Mouse (Mus musculus) intestine, embryonic 14.5 days (tissue): ENCODE data around the gene Rpusd3. TPM values are rescaled to one million over a fixed set of nuclear protein-coding genes. Genes with fewer than 3 reads are reported as not detected.

Experiments used
- ATAC-seq: fragments of 200-750 bp; cut with Nextera tagmentation; replicated peaks from 2 replicates; pipeline ENCODE4 v1.8.0; 2017; ENCODE audit warnings: low read depth, moderate number of reproducible peaks, moderate TSS enrichment, moderate library complexity; ENCODE audit not compliant: low FRiP score, low TSS enrichment
- DNase-seq: peaks from one replicate; pipeline ENCODE4 v3.0.0-alpha.2; 2018; ENCODE audit warnings: low spot score
- H3K27ac ChIP-seq: fragments of 300-500 bp; sonication (generic); 2 replicates; pipeline ENCODE4 v1.5.1; 2014; ENCODE audit warnings: low read depth, mild to moderate bottlenecking, control low read depth
- H3K27me3 ChIP-seq: fragments of 300-500 bp; sonication (generic); replicated peaks from 2 replicates; pipeline ENCODE4 v1.6.1; 2014; ENCODE audit warnings: low read length, control low read depth; ENCODE audit not compliant: control insufficient read depth, insufficient read depth
- H3K36me3 ChIP-seq: fragments of 300-500 bp; sonication (generic); 2 replicates; pipeline ENCODE4 v1.6.1; 2014; ENCODE audit warnings: low read length, control low read depth; ENCODE audit not compliant: control insufficient read depth, insufficient read depth
- H3K4me1 ChIP-seq: fragments of 300-500 bp; sonication (generic); replicated peaks from 2 replicates; pipeline ENCODE4 v1.6.1; 2014; ENCODE audit warnings: low read length, control low read depth, mixed read lengths; ENCODE audit not compliant: control insufficient read depth, insufficient read depth
- H3K4me2 ChIP-seq: fragments of 300-500 bp; sonication (generic); 2 replicates; pipeline ENCODE4 v1.6.1; 2014; ENCODE audit warnings: low read length
- H3K4me3 ChIP-seq: fragments of 300-500 bp; sonication (generic); 2 replicates; pipeline ENCODE4 v1.5.1; 2014; ENCODE audit warnings: low read depth, low read length, control low read depth, mixed read lengths
- H3K9ac ChIP-seq: fragments of 300-500 bp; sonication (generic); 2 replicates; pipeline ENCODE4 v1.6.1; 2014; ENCODE audit warnings: mild to moderate bottlenecking, low read length
- H3K9me3 ChIP-seq: fragments of 300-500 bp; sonication (generic); 2 replicates; pipeline ENCODE4 v1.6.1; 2016; ENCODE audit warnings: low read length, control low read depth; ENCODE audit not compliant: control insufficient read depth
- WGBS: fragments of 180-500 bp; shearing (Covaris S2); extraction: QIAGEN DNeasy Blood & Tissue Kit; methylation state at CpG from one replicate; pipeline ENCODE4 v1.1.7; 2014; 5-methylcytosine and 5-hydroxymethylcytosine counted together
- polyA plus RNA-seq: library from polyadenylated mRNA; unstranded; fragments of >200 nt; fragmentation: Nextera tagmentation; extraction: Ambion mirVana; gene quantifications from 2 replicates; pipeline ENCODE4 v1.2.1, GENCODE M21; 2014

Rpusd3 gene
- polyA plus RNA-seq, 1 experiment from 2014 or later = 27.4 TPM

- DNase-seq (no peak), ATAC-seq (no peak)
- Histone ChIP-seq H3K9me3 (peaks cover 3% of the 10 kb centered on the region; the same call in 1 of the 2 replicates), H3K4me2 (no peak overlapping the region), H3K9ac (no peak overlapping the region), H3K4me1 (no peaks in the 10 kb centered on the region), H3K27me3 (no peaks in the 10 kb centered on the region), H3K4me3 (no peak overlapping the region), H3K36me3 (no peaks in the 10 kb centered on the region), H3K27ac (no peak overlapping the region)
- WGBS = 74% methylated on average over 7 of the region's 7 CpGs
Observed at GRCm38 (mm10) chr6:113424187-113424586, 5.0 kb upstream of the Rpusd3 start.

- Histone ChIP-seq H3K4me1 (no peaks in the 10 kb centered on the region), H3K4me3 (no peak overlapping the region), H3K36me3 (no peaks in the 10 kb centered on the region), H3K9me3 (peaks cover 3% of the 10 kb centered on the region; the same call in 1 of the 2 replicates), H3K27ac (no peak overlapping the region), H3K9ac (no peak overlapping the region), H3K27me3 (no peaks in the 10 kb centered on the region), H3K4me2 (no peak overlapping the region)
- ATAC-seq (no peak), DNase-seq (no peak)
- WGBS = 73% methylated on average over 4 of the region's 4 CpGs
Observed at GRCm38 (mm10) chr6:113423000-113423399, 3.9 kb upstream of the Rpusd3 start.

GRCm38 (mm10) chr6:113418441-113419198 is 520 bp downstream of the Rpusd3 start:
- Histone ChIP-seq H3K4me2 (peak overlapping the region; percentile 91), H3K27me3 (no peaks in the 10 kb centered on the region), H3K4me1 (no peaks in the 10 kb centered on the region), H3K27ac (no peak overlapping the region), H3K36me3 (peaks cover 17% of the 10 kb centered on the region), H3K9ac (peak overlapping the region; percentile 69), H3K4me3 (peak overlapping the region; percentile 68), H3K9me3 (no peaks in the 10 kb centered on the region)
- no peak for DNase-seq
- WGBS = 8% methylated on average over 16 of the region's 16 CpGs
- ATAC-seq = peak; percentile 54

GRCm38 (mm10) chr6:113416416-113416815 is 2.7 kb downstream of the Rpusd3 start:
- DNase-seq = no peak
- 90% methylated on average over 5 of the region's 5 CpGs for WGBS

GRCm38 (mm10) chr6:113410001-113410400 is 9.1 kb downstream of the Rpusd3 start:
- DNase-seq (no peak), ATAC-seq (no peak)
- Histone ChIP-seq H3K4me1 (no peaks in the 10 kb centered on the region), H3K27me3 (no peaks in the 10 kb centered on the region), H3K27ac (no peak overlapping the region), H3K4me3 (no peak overlapping the region), H3K4me2 (no peak overlapping the region), H3K9me3 (no peaks in the 10 kb centered on the region), H3K36me3 (peaks cover 4% of the 10 kb centered on the region), H3K9ac (no peak overlapping the region)
- WGBS = 65% methylated on average over 1 of the region's 1 CpGs

More at GRCm38 (mm10) chr6:113416416-113416815, 2.7 kb downstream of the Rpusd3 start:
- Histone ChIP-seq H3K27ac (no peak overlapping the region), H3K9me3 (no peaks in the 10 kb centered on the region), H3K4me2 (no peak overlapping the region), H3K9ac (no peak overlapping the region), H3K27me3 (no peaks in the 10 kb centered on the region), H3K36me3 (peaks cover 17% of the 10 kb centered on the region), H3K4me3 (no peak overlapping the region), H3K4me1 (no peaks in the 10 kb centered on the region)
- no peak for ATAC-seq

GRCm38 (mm10) chr6:113406683-113407082 is 12.5 kb downstream of the Rpusd3 start:
- WGBS = 73% methylated on average over 9 of the region's 9 CpGs
- no peak for ATAC-seq

GRCm38 (mm10) chr6:113405483-113405882 is 13.7 kb downstream of the Rpusd3 start:
- 89% methylated on average over 6 of the region's 6 CpGs for WGBS
- no peaks in the 10 kb centered on the region for H3K9me3 ChIP-seq
- H3K27ac ChIP-seq = no peak overlapping the region
- no peak overlapping the region for H3K9ac ChIP-seq
- no peaks in the 10 kb centered on the region for H3K27me3 ChIP-seq
- no peak overlapping the region for H3K4me3 ChIP-seq
- H3K36me3 ChIP-seq = no peaks in the 10 kb centered on the region; the same call in 1 of the 2 replicates
- no peak overlapping the region for H3K4me2 ChIP-seq
- ATAC-seq = no peak
- no peaks in the 10 kb centered on the region for H3K4me1 ChIP-seq
- no peak for DNase-seq

More at GRCm38 (mm10) chr6:113406683-113407082, 12.5 kb downstream of the Rpusd3 start:
- Histone ChIP-seq H3K4me3 (no peak overlapping the region), H3K36me3 (no peaks in the 10 kb centered on the region; the same call in 1 of the 2 replicates), H3K27me3 (no peaks in the 10 kb centered on the region), H3K4me2 (no peak overlapping the region), H3K9me3 (no peaks in the 10 kb centered on the region), H3K27ac (no peak overlapping the region), H3K9ac (no peak overlapping the region), H3K4me1 (no peaks in the 10 kb centered on the region)
- DNase-seq = no peak

- Histone ChIP-seq H3K4me1 (no peaks in the 10 kb centered on the region), H3K9ac (no peak overlapping the region), H3K4me2 (no peak overlapping the region), H3K36me3 (no peaks in the 10 kb centered on the region; the same call in 1 of the 2 replicates), H3K27me3 (no peaks in the 10 kb centered on the region), H3K4me3 (no peak overlapping the region), H3K27ac (no peak overlapping the region), H3K9me3 (no peaks in the 10 kb centered on the region)
- ATAC-seq (peak; percentile 67), DNase-seq (no peak)
- 70% methylated on average over 12 of the region's 12 CpGs for WGBS
Observed at GRCm38 (mm10) chr6:113404649-113405448, 14.3 kb downstream of the Rpusd3 start.
